Mouse (Mus musculus) embryo, embryonic 10 days (tissue): Measurements from ENCODE around the gene Tbc1d10b.

Experiments
- DNase-seq: peaks from one replicate; pipeline ENCODE4 v3.0.0-alpha.2; 2015; ENCODE audit warnings: low spot score

Gene Tbc1d10b

GRCm38 (mm10) chr7:127152464-127152863 lies 55.8 kb downstream of the Tbc1d10b start:
- DNase-seq, result no peak

- DNase-seq, result no peak
These were observed 60.4 kb downstream of the Tbc1d10b start for GRCm38 (mm10) chr7:127147901-127148300.
